Comparison of ENCODE assay signal across 8 mouse cellular contexts in the genomic region with DNA sequence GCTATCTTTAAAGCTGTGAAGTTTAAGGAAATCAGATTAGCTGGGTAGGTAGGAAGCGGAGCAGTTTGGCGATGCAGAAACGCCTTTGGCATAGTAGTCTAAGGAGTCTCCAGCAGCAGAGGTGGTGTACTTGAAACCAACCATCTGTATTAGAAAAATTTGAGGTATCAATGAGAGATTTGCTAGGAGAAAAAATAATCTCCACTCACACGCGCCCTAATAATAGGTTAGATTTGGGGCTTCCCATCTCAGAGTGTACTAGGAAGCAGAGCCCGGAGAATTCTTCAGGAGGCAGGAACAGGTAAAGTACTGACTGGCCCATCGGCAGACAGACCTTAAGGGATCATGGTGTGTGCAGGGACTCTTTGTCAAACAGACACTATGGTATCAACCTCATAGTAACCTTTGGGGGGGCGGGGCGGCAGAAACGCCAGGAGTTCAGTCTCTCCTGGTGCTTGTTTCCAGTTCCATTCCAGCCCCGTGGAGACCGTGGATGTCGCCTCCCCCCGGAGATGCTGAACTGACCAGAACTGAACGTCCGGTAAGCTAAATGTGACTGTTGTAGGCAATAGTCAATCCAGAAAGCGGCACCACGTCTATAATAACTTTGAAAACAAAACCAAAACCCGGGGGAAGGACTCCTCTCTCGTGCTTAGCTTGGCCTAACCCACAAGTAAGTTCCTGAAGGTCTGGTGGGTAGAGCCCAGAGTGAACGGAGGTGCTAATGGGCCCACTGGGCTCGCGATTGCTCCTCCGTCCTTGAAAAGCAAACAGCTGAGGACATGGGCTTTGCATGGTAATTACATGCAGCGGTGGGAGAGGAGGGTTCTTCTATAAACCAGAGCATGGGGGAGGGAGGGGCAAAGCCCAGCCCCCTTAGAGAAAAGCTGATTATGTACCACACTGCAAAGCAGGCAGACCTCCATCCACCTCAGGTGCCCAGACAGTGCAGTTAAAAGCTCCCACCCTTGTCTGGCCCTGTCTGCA. TPM values are rescaled to one million over a fixed set of nuclear protein-coding genes. Genes with fewer than 3 reads are reported as not detected.
DNase-seq lines count a peak whose midpoint lies in the region; ATAC-seq and TF ChIP-seq lines count a peak whose summit lies in the region.

No protein-coding gene starts in this region.

- no peak for TF ChIP-seq CTCF in layer of hippocampus, adult 2 months (conservative IDR thresholded peaks at IDR 0.05)

- ATAC-seq in embryonic facial prominence, embryonic 11.5 days (replicated peaks; ENCODE audit: insufficient number of reproducible peaks, low FRiP score, low TSS enrichment, low read depth) = 0 out of 2 replicates have a peak, but pooled peaks have one; percentile 17

- intact Hi-C loops in gastrocnemius, postnatal 14 days (cut with DNase I; ENCODE audit: low total_unique reads) = no loop called here

- no peak for DNase-seq in layer of hippocampus, adult 2 months (ENCODE audit: low spot score in 2 of 2)
- no peak for DNase-seq in layer of hippocampus, postnatal 25 days (ENCODE audit: extremely low spot score in 1 of 2, low spot score in 1 of 2)
- no peak for DNase-seq in embryonic facial prominence, embryonic 11.5 days (ENCODE audit: low spot score)
- DNase-seq in kidney, postnatal 25 days = peak; percentile 31 to 46
- DNase-seq in neural tube, embryonic 10.5 days (ENCODE audit: extremely low spot score, low spot score) = peak; percentile 45
- no peak for DNase-seq in gastrocnemius, postnatal 14 days
- DNase-seq in cerebellum, adult 11 months = no peak
- DNase-seq in right cerebral cortex, adult 18-20 months = no peak

- 5% methylated on average over 25 of the region's 25 CpGs for WGBS in embryonic facial prominence, embryonic 11.5 days

- no peaks in the 10 kb centered on the region; the same call in 1 of the 2 replicates for H3K4me1 ChIP-seq in embryonic facial prominence, embryonic 11.5 days (ENCODE audit: control insufficient read depth, insufficient read depth, low read length)

- H3K9me3 ChIP-seq in embryonic facial prominence, embryonic 11.5 days (replicated peaks; ENCODE audit: control insufficient read depth, low read length) = no peaks in the 10 kb centered on the region

- peak overlapping the region; percentile 85 for H3K4me2 ChIP-seq in embryonic facial prominence, embryonic 11.5 days (ENCODE audit: low read depth, low read length)

- H3K27me3 ChIP-seq in embryonic facial prominence, embryonic 11.5 days (ENCODE audit: control insufficient read depth, insufficient read depth, low read length) = peaks cover 16% of the 10 kb centered on the region

- no peak overlapping the region for H3K9ac ChIP-seq in embryonic facial prominence, embryonic 11.5 days (replicated peaks; ENCODE audit: low read length)

- H3K4me3 ChIP-seq in layer of hippocampus, adult 2 months = peak overlapping the region; percentile 54
- peak overlapping the region; percentile 49 for H3K4me3 ChIP-seq in embryonic facial prominence, embryonic 11.5 days (ENCODE audit: low read depth, low read length)

- no peak overlapping the region for H3K27ac ChIP-seq in layer of hippocampus, adult 2 months
- no peak overlapping the region for H3K27ac ChIP-seq in embryonic facial prominence, embryonic 11.5 days (replicated peaks; ENCODE audit: low read depth, low read length)

- no peaks in the 10 kb centered on the region for H3K36me3 ChIP-seq in embryonic facial prominence, embryonic 11.5 days (replicated peaks; ENCODE audit: control insufficient read depth, insufficient read depth, low read depth, low read length)

RNA-seq across cellular contexts. Expression of gene Ripply3, which starts 1.0 kb away (rescaled TPM):
- under 1 TPM in 1 of 2 experiments, not detected in 1; 0.29 TPM for total RNA-seq in layer of hippocampus, adult 2 months (2021)
- under 1 TPM; 0.17 to 0.23 TPM for total RNA-seq in layer of hippocampus, postnatal 25 days (2021)
- polyA plus RNA-seq in embryonic facial prominence, embryonic 11.5 days (2014; fragmentation: Nextera tagmentation; extraction: Ambion mirVana) = 5.2 and 6.3 TPM in 2 replicates
- 1 to 10 TPM; 1.8 to 2.0 TPM for total RNA-seq in gastrocnemius, postnatal 14 days (2021)

RNA-seq across cellular contexts. Expression of gene Hlcs, which starts 15.8 kb away (rescaled TPM):
- 10 to 100 TPM; 14.0 to 15.2 TPM for total RNA-seq in layer of hippocampus, adult 2 months (2021)
- total RNA-seq in layer of hippocampus, postnatal 25 days (2021) = 10 to 100 TPM; 12.4 to 13.7 TPM
- 7.4 and 8.6 TPM in 2 replicates for polyA plus RNA-seq in embryonic facial prominence, embryonic 11.5 days (2014; fragmentation: Nextera tagmentation; extraction: Ambion mirVana)
- total RNA-seq in gastrocnemius, postnatal 14 days (2021) = 1 to 10 TPM; 5.8 to 6.6 TPM

RNA-seq across cellular contexts. Expression of gene Ttc3, which starts 41.2 kb away (rescaled TPM):
- 100 to 1,000 TPM; 794 to 837 TPM for total RNA-seq in layer of hippocampus, adult 2 months (2021)
- total RNA-seq in layer of hippocampus, postnatal 25 days (2021) = 100 to 1,000 TPM; 750 to 824 TPM
- 407 and 435 TPM in 2 replicates for polyA plus RNA-seq in embryonic facial prominence, embryonic 11.5 days (2014; fragmentation: Nextera tagmentation; extraction: Ambion mirVana)
- total RNA-seq in gastrocnemius, postnatal 14 days (2021) = 10 to 100 TPM; 64.0 to 71.5 TPM

RNA-seq across cellular contexts. Expression of gene Pigp, which starts 42.5 kb away (rescaled TPM):
- total RNA-seq in layer of hippocampus, adult 2 months (2021) = 10 to 100 TPM; 39.8 to 42.8 TPM
- total RNA-seq in layer of hippocampus, postnatal 25 days (2021) = 10 to 100 TPM; 40.2 to 40.9 TPM
- polyA plus RNA-seq in embryonic facial prominence, embryonic 11.5 days (2014; fragmentation: Nextera tagmentation; extraction: Ambion mirVana) = 77.5 and 79.1 TPM in 2 replicates
- 100 to 1,000 TPM; 118 to 127 TPM for total RNA-seq in gastrocnemius, postnatal 14 days (2021)

Comparison
In these comparisons a context has a peak if more than half of its experiments do, and no peak if none do; other contexts are left out.
1. DNase-seq: peak in kidney, postnatal 25 days (2 of 2) and neural tube, embryonic 10.5 days (single experiment); none in layer of hippocampus, adult 2 months (0 of 2), layer of hippocampus, postnatal 25 days (0 of 2), embryonic facial prominence, embryonic 11.5 days (single experiment), gastrocnemius, postnatal 14 days (single experiment), cerebellum, adult 11 months (single experiment) and right cerebral cortex, adult 18-20 months (single experiment).
2. RNA of gene Ttc3, which starts 41.2 kb away (total RNA-seq): 794 to 837 TPM in layer of hippocampus, adult 2 months and 750 to 824 TPM in layer of hippocampus, postnatal 25 days; 64.0 to 71.5 TPM in gastrocnemius, postnatal 14 days; every median in the first group is over 10 times any median in the second.